Mouse (Mus musculus): ENCODE data around the gene Cenps.

DNA sequence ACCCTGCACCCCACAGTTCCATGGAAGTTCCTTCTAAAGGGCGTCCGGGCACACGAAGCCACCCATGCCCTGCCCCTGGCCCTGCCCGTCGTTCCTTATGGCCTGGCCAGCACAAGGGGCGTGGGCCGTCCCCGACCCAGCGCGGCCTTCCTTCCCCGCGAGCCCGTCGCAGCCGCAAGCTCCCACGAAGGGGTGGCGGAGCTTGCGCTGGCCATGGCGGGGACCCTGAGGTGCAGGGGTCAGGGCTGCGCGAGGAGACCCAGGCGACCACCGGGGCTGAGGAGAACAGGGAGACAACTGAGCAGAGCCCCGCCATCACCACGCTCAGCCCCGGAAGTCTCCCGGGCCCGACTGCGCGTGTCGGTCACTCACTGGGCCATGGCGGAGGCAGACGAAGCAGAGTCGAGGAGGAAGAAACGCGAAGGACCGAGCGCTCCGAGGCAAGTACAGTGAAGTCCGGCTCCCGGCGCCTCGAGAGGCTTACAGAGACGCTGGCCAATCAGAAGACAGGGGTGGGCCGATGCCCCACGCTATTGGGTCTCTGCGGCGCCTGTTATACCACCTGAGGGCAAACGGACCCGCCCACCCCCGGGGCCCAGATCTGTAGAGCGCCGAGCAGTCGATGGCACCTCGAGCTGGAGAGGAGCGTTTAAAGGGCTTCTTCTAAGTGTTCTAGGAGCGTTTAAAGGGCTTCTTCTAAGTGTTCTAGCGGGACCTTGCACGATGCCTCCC is 29.0 kb upstream of the Cenps start, which contains the start of gene Pgd:
- TF ChIP-seq CTCF (IDR thresholded peaks at IDR 0.05): no peak
- 0 out of 2 replicates have a peak, but pooled peaks have one; percentile 39 for TF ChIP-seq EP300 (IDR thresholded peaks at IDR 0.05)

Measured in lung, postnatal 0 days (tissue).